Mouse (Mus musculus) erythroblast, embryonic 14.5 days (primary cell): Measurements from ENCODE around the gene Dennd5b.

Experiments used
- GATA1 ChIP-seq: IDR thresholded peaks from 2 replicates; pipeline ENCODE4 v1.6.1; 2012; ENCODE audit warnings: low read length, inconsistent platforms, mixed read lengths
- TAL1 ChIP-seq: IDR thresholded peaks from 3 replicates; pipeline ENCODE4 v1.6.1; 2012; ENCODE audit warnings: low read length, inconsistent platforms, mixed read lengths

- TF ChIP-seq TAL1 = no peak
- no peak for TF ChIP-seq GATA1
These were observed 145.6 kb downstream of the Dennd5b start for GRCm38 (mm10) chr6:148955641-148956420.
